Mouse (Mus musculus): ENCODE results near the gene Pde9a. TPM values are rescaled to one million over a fixed set of nuclear protein-coding genes. Genes with fewer than 3 reads are reported as not detected.

Gene Pde9a
- polyA plus RNA-seq, 1 experiment from 2014 or later, result 21.9 TPM

DNA sequence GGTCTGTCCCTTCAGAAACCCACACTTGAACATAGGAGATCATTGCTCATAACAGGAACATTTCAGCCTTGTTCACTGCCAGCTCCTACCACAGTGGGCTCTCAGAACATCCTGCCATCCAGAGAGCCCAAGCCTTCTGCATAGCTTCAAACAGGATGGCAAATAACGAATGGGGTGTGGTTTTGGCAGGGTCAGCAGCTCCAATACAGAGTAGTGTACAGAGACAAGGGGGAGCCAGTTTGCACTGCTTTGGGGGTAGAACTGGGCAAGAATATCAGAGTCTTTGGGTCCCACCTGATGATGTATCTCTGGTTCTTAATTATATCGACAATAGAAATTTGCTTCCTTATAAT is 33.6 kb downstream of the Pde9a start:
- H3K27me3 ChIP-seq, result no peaks in the 10 kb centered on the region

DNA sequence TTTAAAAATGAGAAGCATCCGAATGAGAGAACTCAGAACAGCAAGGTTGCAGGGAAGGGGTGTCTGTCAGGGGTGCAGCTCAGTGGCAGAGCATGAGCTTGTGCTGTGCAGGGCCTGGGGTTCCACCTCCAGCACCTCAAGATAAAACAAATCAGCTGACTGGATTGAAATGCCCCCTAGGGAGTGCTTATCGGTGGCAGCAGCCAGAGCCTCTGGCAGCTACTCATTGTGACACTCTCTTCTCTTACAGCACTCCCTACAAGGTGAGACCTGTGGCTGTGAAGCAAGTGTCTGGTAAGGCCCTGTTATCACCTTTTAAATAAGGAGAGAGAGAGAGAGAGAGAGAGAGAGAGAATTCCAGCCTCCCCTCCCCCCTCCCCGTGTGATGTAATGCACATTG is 34.0 kb downstream of the Pde9a start:
- Histone ChIP-seq H3K36me3 (peaks cover 30% of the 10 kb centered on the region), H3K9ac (no peak overlapping the region), H3K27me3 (no peaks in the 10 kb centered on the region), H3K27ac (no peak overlapping the region), H3K4me2 (no peak overlapping the region), H3K4me3 (no peak overlapping the region), H3K4me1 (no peaks in the 10 kb centered on the region; the same call in 1 of the 2 replicates), H3K9me3 (no peaks in the 10 kb centered on the region)
- 53% methylated on average over 3 of the region's 3 CpGs for WGBS
- ATAC-seq (ENCODE audit: insufficient number of reproducible peaks, insufficient read depth, low FRiP score, low TSS enrichment, low read depth), result no peak

More for the DNA sequence above, 33.6 kb downstream of the Pde9a start:
- Histone ChIP-seq H3K9ac (no peak overlapping the region), H3K4me1 (no peaks in the 10 kb centered on the region; the same call in 1 of the 2 replicates), H3K36me3 (peaks cover 30% of the 10 kb centered on the region), H3K9me3 (no peaks in the 10 kb centered on the region), H3K4me2 (no peak overlapping the region), H3K27ac (no peak overlapping the region), H3K4me3 (no peak overlapping the region)
- no peak for ATAC-seq (ENCODE audit: insufficient number of reproducible peaks, insufficient read depth, low FRiP score, low TSS enrichment, low read depth)
- 67% methylated on average over 2 of the region's 2 CpGs for WGBS

DNA sequence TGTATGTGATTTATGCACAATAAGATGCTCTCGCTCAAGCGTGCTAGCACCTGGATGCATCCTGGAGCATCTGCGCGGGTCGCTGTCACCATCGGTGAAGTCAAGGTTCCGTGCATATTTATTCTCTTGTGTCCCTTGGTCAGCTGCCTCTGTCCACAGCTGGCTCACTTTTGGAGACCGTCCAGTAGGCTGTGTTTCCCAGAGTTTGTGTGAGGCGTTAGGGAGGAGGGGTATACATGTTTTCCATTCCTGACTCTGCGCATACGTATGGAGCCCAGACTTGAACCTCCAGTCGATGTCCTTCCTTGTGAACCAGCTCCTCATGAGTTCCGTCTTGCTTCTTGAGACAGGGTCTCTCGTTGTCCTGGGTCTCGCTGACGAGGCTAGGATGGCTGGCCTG is 34.6 kb downstream of the Pde9a start:
- no peak overlapping the region for H3K27ac ChIP-seq
- H3K27me3 ChIP-seq, result no peaks in the 10 kb centered on the region
- no peak for ATAC-seq (ENCODE audit: insufficient number of reproducible peaks, insufficient read depth, low FRiP score, low TSS enrichment, low read depth)
- peaks cover 2% of the 10 kb centered on the region; the same call in 1 of the 2 replicates for H3K4me1 ChIP-seq
- no peak overlapping the region for H3K9ac ChIP-seq
- H3K4me3 ChIP-seq, result no peak overlapping the region
- peaks cover 24% of the 10 kb centered on the region for H3K36me3 ChIP-seq
- no peaks in the 10 kb centered on the region for H3K9me3 ChIP-seq
- WGBS, result 77% methylated on average over 16 of the region's 16 CpGs
- no peak overlapping the region for H3K4me2 ChIP-seq

DNA sequence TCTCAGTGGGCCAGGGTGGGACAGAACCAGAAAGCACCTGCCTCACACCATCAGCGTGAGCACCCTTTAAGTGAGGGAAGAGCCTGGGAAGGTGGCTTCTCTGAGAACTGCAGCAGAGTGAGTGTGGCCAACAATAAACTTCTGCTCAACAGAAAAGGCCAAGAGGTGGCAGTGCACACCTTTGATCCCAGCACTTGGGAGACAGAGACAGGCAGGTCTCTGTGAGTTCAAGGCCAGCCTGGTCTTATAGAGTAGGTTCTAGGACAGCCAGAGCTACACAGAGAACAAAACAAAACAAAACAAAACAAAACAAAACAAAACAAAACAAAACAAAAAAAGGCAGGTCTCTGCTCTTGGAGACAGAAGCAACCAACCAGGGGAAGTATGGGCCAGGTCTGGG is 36.4 kb downstream of the Pde9a start:
- no peak overlapping the region for H3K4me3 ChIP-seq
- H3K4me1 ChIP-seq, result peaks cover 10% of the 10 kb centered on the region; the same call in 1 of the 2 replicates
- H3K27ac ChIP-seq, result no peak overlapping the region
- 88% methylated on average over 1 of the region's 1 CpGs for WGBS
- no peaks in the 10 kb centered on the region for H3K27me3 ChIP-seq
- no peak overlapping the region for H3K4me2 ChIP-seq
- peaks cover 9% of the 10 kb centered on the region; the same call in 1 of the 2 replicates for H3K36me3 ChIP-seq
- no peak for ATAC-seq (ENCODE audit: insufficient number of reproducible peaks, insufficient read depth, low FRiP score, low TSS enrichment, low read depth)
- no peak overlapping the region for H3K9ac ChIP-seq
- no peaks in the 10 kb centered on the region for H3K9me3 ChIP-seq

DNA sequence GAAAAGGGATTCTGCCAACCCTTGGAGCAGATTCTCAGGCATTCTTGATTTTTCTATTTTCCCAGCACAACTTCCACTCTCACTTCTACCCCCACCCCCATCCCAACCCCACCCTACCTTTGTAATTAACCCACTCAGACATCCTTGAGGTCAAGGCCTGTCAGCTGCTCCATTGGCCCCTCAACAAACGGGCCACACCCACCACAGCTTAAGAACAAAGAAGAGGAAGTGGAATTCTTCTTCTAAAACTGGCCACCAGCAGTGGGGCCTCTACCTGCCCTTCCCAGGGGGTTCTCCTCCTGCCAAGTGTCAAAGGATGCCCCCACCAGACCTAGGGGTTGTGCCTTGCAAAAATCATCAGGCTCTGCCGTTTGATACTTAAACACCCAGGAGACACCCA is 37.0 kb downstream of the Pde9a start:
- no peak for ATAC-seq (ENCODE audit: insufficient number of reproducible peaks, insufficient read depth, low FRiP score, low TSS enrichment, low read depth)
- H3K36me3 ChIP-seq, result peaks cover 6% of the 10 kb centered on the region; the same call in 1 of the 2 replicates
- H3K27ac ChIP-seq, result no peak overlapping the region
- H3K4me3 ChIP-seq, result no peak overlapping the region
- no peaks in the 10 kb centered on the region for H3K27me3 ChIP-seq
- no peak overlapping the region for H3K4me2 ChIP-seq
- no peaks in the 10 kb centered on the region for H3K9me3 ChIP-seq
- H3K9ac ChIP-seq, result no peak overlapping the region
- H3K4me1 ChIP-seq, result peaks cover 10% of the 10 kb centered on the region; the same call in 1 of the 2 replicates
- WGBS, result 31% methylated on average over 2 of the region's 2 CpGs

DNA sequence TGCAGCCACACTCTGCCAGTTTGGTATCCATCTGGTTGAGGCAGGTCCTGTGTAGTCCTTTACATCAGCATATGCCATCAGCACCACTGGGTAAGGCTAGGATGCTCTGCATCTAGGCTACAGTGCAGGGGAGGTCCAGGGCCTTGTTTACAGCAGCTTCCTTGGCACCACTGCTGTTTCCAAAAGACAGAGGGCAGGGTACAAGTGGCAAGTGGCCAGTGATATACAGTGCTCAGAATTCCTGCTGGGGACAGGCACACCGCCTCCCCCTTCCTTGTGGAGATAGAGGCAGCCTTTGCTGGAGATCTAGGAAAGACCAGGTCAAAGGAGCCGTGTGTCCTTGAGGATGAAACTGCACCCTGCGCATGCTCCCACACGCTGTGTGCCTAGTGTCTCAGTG is 38.3 kb downstream of the Pde9a start:
- no peak for ATAC-seq (ENCODE audit: insufficient number of reproducible peaks, insufficient read depth, low FRiP score, low TSS enrichment, low read depth)
- peaks cover 10% of the 10 kb centered on the region; the same call in 1 of the 2 replicates for H3K4me1 ChIP-seq
- H3K4me3 ChIP-seq, result no peak overlapping the region
- peaks cover 8% of the 10 kb centered on the region for H3K36me3 ChIP-seq
- H3K9ac ChIP-seq, result no peak overlapping the region
- WGBS, result 79% methylated on average over 4 of the region's 4 CpGs
- no peaks in the 10 kb centered on the region for H3K27me3 ChIP-seq
- no peak overlapping the region for H3K27ac ChIP-seq
- peaks cover 1% of the 10 kb centered on the region; the same call in 1 of the 2 replicates for H3K9me3 ChIP-seq
- H3K4me2 ChIP-seq, result no peak overlapping the region

DNA sequence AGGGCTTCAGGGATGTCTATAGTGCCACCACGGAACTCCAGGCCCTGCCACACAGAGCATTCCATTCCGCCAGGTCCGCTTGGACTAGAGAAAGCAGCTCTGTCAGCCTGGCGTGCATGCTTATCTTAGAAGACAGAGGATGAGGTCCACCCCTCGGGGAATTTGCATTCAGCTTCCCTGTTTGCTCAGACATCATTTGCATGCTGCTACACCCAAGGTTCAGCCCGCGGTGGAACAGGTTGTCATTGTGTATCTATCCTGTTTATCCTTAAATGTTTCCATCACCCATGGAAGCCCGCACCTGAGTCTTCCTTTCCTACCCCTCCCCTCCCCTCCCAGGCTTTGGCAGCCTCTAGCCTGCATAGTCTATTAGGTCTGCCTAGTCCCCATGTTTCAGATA is 38.8 kb downstream of the Pde9a start:
- ATAC-seq (ENCODE audit: insufficient number of reproducible peaks, insufficient read depth, low FRiP score, low TSS enrichment, low read depth), result no peak
- Histone ChIP-seq H3K9ac (no peak overlapping the region), H3K36me3 (peaks cover 12% of the 10 kb centered on the region), H3K27ac (no peak overlapping the region), H3K27me3 (no peaks in the 10 kb centered on the region), H3K4me3 (no peak overlapping the region), H3K4me2 (no peak overlapping the region), H3K9me3 (peaks cover 6% of the 10 kb centered on the region; the same call in 1 of the 2 replicates), H3K4me1 (peaks cover 10% of the 10 kb centered on the region; the same call in 1 of the 2 replicates)
- WGBS, result 47% methylated on average over 8 of the region's 8 CpGs

DNA sequence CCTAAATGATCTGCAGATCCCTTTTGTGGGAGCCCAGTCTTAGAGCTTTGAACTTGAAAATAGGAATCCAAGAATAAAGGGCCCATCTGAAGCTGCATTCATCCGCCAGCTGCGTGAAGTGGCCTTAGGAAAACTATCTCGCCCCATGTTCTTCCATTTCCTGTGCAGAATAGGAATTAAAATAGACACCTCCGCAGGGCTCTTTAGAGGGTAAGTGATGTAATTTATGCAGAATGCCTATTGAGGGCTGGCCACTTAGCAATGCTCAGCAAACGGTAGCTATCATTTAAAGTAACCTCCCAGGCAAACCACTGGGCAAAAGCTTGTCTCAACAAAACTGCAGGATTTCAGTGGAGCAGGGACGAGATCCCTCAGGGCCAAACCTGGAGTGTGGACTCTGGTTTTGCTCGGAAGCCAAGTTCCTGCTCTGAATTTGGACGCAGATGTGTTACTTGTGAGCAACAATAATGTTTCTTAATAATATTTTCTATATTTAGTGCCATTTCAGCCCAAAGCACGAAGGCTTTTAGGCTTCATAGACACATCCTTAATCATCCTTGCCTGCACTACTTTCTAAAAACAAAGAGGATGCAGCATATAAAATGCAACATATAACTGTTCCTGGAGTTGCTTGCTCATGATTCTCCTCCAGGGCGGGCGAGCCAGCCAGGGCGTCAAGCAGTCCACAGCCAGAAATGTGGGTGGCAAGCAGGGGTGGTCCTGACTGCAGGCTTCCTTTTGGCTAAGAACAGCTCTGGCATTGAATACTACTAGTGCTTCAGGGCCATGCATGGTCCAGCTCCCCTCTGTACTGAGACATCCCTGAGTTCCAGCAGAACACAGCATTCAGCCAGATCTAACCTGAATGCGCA is 40.1 kb downstream of the Pde9a start:
- no peaks in the 10 kb centered on the region for H3K27me3 ChIP-seq
- peaks cover 10% of the 10 kb centered on the region; the same call in 1 of the 2 replicates for H3K4me1 ChIP-seq
- H3K36me3 ChIP-seq, result peaks cover 19% of the 10 kb centered on the region
- H3K27ac ChIP-seq, result no peak overlapping the region; the same call in 1 of the 2 replicates
- H3K9ac ChIP-seq, result no peak overlapping the region
- H3K9me3 ChIP-seq, result peaks cover 6% of the 10 kb centered on the region; the same call in 1 of the 2 replicates
- WGBS, result 65% methylated on average over 13 of the region's 13 CpGs
- H3K4me2 ChIP-seq, result no peak overlapping the region
- H3K4me3 ChIP-seq, result no peak overlapping the region
- ATAC-seq (ENCODE audit: insufficient number of reproducible peaks, insufficient read depth, low FRiP score, low TSS enrichment, low read depth), result no peak

DNA sequence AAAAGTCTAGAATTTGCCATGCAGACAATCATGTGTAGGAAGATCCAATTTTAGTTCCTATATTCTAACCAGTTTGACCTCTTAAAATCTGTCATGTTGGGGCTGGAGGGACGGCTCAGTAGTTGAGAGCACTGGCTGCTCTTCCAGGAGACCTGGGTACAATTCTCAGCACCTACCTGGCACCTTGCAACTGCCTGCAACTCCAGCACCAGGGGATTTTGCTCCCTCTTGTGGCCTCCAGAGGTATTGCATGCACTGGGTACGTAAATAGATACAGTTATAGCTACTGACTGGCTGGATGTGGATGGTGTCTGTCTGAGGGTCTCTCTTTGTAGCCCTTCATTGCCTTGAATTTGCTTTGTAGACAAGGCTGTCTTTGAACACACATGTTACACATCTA is 43.4 kb downstream of the Pde9a start:
- Histone ChIP-seq H3K36me3 (peaks cover 14% of the 10 kb centered on the region), H3K27me3 (no peaks in the 10 kb centered on the region), H3K4me2 (no peak overlapping the region), H3K9me3 (peaks cover 6% of the 10 kb centered on the region; the same call in 1 of the 2 replicates), H3K27ac (no peak overlapping the region), H3K9ac (no peak overlapping the region), H3K4me1 (peaks cover 26% of the 10 kb centered on the region), H3K4me3 (no peak overlapping the region)
- 99% methylated on average over 2 of the region's 2 CpGs for WGBS
- no peak for ATAC-seq (ENCODE audit: insufficient number of reproducible peaks, insufficient read depth, low FRiP score, low TSS enrichment, low read depth)

DNA sequence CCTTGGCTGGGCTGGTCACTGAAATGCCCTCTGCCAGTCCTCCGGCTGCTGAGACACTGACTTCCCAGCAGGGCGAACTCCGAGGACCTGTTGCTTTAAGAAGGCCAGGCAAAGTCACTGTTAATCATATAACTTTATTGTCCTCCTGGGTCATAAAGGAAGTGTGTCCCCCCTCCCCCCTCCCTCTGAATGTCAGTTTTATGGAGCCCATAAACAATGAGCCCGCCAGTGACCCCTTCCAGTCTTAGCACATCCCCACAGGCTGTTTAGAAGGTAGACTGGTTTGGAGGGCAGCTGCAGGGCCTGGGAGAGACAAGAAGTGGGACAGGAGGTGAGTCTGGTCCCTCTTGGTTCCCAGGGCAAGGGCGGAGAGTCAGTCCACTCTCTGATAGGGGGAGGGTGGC is 46.9 kb downstream of the Pde9a start:
- H3K36me3 ChIP-seq, result peaks cover 14% of the 10 kb centered on the region
- ATAC-seq (ENCODE audit: insufficient number of reproducible peaks, insufficient read depth, low FRiP score, low TSS enrichment, low read depth), result no peak
- H3K27ac ChIP-seq, result no peak overlapping the region
- WGBS, result 74% methylated on average over 5 of the region's 5 CpGs
- no peak overlapping the region for H3K4me2 ChIP-seq
- H3K4me3 ChIP-seq, result no peak overlapping the region
- H3K4me1 ChIP-seq, result peaks cover 22% of the 10 kb centered on the region
- no peak overlapping the region for H3K9ac ChIP-seq
- H3K9me3 ChIP-seq, result peaks cover 6% of the 10 kb centered on the region; the same call in 1 of the 2 replicates
- H3K27me3 ChIP-seq, result no peaks in the 10 kb centered on the region

DNA sequence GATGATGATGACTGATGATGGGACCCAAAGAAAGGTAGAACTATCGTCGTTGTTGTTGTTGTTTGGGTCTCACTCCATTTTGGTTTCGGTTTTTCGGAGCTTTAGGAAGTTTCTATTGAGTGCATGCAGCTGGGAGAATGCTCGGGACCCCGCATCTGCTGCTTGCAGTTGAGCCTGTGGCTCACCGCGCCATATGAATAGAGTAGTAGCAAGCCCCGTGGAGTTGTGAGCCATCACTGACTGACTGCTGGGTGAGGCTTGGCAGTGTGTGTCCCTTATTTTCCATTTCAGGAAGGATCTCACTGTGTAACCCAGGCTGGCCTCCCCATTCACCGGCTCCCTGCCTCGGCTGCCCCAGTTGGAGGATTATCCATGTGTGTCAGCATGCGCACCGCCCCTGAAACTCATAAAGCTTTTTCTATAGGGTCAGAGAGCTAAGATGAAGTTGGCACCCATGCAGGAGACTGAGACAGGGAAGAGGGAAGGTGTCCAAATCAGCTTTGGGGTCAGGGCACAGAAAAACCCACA is 47.5 kb downstream of the Pde9a start:
- WGBS, result 63% methylated on average over 13 of the region's 13 CpGs
- H3K9me3 ChIP-seq, result peaks cover 6% of the 10 kb centered on the region; the same call in 1 of the 2 replicates
- peaks cover 14% of the 10 kb centered on the region for H3K36me3 ChIP-seq
- peaks cover 22% of the 10 kb centered on the region for H3K4me1 ChIP-seq
- H3K4me3 ChIP-seq, result no peak overlapping the region
- no peaks in the 10 kb centered on the region for H3K27me3 ChIP-seq
- no peak overlapping the region for H3K9ac ChIP-seq
- ATAC-seq (ENCODE audit: insufficient number of reproducible peaks, insufficient read depth, low FRiP score, low TSS enrichment, low read depth), result no peak
- no peak overlapping the region for H3K4me2 ChIP-seq
- no peak overlapping the region for H3K27ac ChIP-seq

Measured in embryonic facial prominence, embryonic 13.5 days (tissue).